Mouse (Mus musculus): ENCODE measurements at regions not wholly inside any gene's neighbourhood (a gene's known extent, or its start where the extent isn't known, plus 50 kb on each side); places are given as distances from the start of the nearest gene placed in this dataset.
"Not testable (repeated sequence)": the region's sequence is repeated elsewhere in the genome, so short reads cannot be mapped to it uniquely, and the experiment has no call there.

DNA sequence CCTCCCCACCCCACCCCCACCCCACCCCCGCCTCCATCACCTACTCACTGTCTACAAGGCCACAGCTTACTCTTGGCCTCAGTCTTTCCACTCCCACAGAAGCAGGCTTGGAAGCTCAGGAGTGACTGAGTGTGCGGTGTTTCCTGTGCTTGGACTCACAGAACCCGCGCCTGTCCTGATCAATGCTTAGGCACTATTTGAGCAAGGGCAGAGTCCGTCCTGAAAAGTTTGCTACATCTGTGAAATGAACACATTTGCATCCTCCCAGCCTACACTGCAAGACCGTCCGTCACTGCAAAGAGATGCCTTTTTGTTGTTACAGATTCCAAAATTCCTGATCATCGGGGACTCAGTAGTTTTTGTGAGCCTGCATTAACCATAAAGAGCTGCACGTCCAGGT lies 63.5 kb upstream of the Fzd7 start:
- H3K4me2 ChIP-seq (replicated peaks) = no peak overlapping the region
- WGBS = 91% methylated on average over 9 of the region's 9 CpGs
- no peaks in the 10 kb centered on the region for H3K27me3 ChIP-seq (ENCODE audit: control insufficient read depth, insufficient read depth, low read length)
- H3K4me3 ChIP-seq (replicated peaks; ENCODE audit: low read length) = no peak overlapping the region
- H3K4me1 ChIP-seq (replicated peaks; ENCODE audit: control insufficient read depth, insufficient read depth, low read length) = 0 out of 2 replicates have a peak, but pooled peaks cover 13% of the 10 kb centered on the region
- ATAC-seq (ENCODE audit: low FRiP score) (no peak), DNase-seq (ENCODE audit: low spot score) (no peak)
- H3K27ac ChIP-seq = no peak overlapping the region
- H3K36me3 ChIP-seq (replicated peaks; ENCODE audit: control insufficient read depth, insufficient read depth) = no peaks in the 10 kb centered on the region
- H3K9me3 ChIP-seq (ENCODE audit: control insufficient read depth, low read length) = no peaks in the 10 kb centered on the region
- no peak overlapping the region for H3K9ac ChIP-seq

DNA sequence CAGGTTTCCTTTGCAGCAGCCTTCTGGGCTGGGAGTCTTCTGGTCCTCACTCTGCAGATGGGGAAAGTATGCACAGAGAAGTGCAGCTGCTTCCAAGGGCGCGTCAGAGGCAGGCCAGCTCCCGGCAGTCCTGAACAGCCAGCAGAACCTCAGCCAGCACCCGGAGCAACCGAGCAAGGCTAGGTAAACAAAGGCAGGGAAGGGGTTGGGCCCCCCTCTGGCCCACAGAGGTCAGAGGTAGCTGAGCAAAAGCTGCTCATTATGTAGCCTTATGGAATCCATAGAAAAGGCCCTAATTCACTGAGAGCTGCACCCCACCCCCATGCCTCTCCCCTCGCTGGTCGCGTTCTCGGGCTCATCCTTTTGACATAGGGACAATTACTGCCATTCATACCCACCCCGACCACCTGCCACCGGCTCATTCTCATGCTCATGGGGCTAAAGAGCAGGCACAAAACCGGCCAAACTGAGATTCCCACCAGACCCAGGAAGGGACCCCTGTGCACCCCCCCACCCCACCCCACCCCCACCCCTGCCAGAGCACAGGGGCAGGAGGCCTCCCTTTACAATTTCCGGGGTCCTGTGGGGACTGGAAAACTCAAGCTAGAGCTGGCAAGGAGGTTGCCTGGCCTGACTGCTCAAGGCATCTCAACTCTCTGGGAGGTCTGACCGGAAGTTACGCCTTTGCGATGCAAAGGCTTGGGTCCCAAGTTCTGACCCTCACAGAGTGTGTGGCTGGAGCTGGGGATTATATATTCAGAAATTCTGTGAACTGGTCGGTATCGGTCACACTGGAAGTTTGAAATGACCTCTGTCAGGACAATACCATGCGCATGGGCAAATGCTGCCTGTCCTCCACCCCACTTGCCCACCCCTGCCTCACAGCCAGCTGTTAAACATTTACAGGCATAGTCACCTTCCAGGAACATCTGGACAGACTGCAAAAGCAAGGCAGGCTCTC lies 59.0 kb upstream of the Fzd7 start:
- ATAC-seq (ENCODE audit: low FRiP score) = peak; percentile 44
- no peak for DNase-seq (ENCODE audit: low spot score)
- Histone ChIP-seq H3K9ac (no peak overlapping the region), H3K4me3 (replicated peaks; ENCODE audit: low read length) (no peak overlapping the region), H3K9me3 (ENCODE audit: control insufficient read depth, low read length) (no peaks in the 10 kb centered on the region), H3K27ac (no peak overlapping the region), H3K4me2 (replicated peaks) (no peak overlapping the region), H3K27me3 (ENCODE audit: control insufficient read depth, insufficient read depth, low read length) (no peaks in the 10 kb centered on the region), H3K4me1 (replicated peaks; ENCODE audit: control insufficient read depth, insufficient read depth, low read length) (0 out of 2 replicates have a peak, but pooled peaks cover 6% of the 10 kb centered on the region), H3K36me3 (replicated peaks; ENCODE audit: control insufficient read depth, insufficient read depth) (no peaks in the 10 kb centered on the region)
- 11% methylated on average over 19 of the region's 19 CpGs for WGBS

DNA sequence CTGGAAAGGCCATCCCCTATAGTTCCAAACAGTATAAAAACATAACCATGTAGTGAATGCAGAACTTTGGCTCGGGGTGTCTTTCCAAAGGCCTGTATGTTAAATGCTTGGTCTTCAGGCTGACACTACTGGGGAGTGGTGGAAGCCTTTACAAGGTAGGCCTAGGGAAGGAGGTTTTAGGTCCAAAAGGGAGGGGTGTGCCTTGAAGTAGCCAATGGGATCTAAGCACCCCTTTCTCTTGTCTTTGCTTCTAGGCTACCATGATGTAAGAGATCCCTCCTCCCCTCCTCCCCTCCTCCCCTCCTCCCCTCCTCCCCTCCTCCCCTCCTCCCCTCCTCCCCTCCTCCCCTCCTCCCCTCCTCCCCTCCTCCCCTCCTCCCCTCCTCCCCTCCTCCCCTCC lies 56.5 kb upstream of the Fzd7 start:
- H3K9me3 ChIP-seq (ENCODE audit: control insufficient read depth, low read length); H3K27ac ChIP-seq; H3K4me1 ChIP-seq (replicated peaks; ENCODE audit: control insufficient read depth, insufficient read depth, low read length); ATAC-seq (ENCODE audit: low FRiP score); H3K27me3 ChIP-seq (ENCODE audit: control insufficient read depth, insufficient read depth, low read length); H3K4me3 ChIP-seq (replicated peaks; ENCODE audit: low read length); H3K9ac ChIP-seq; DNase-seq (ENCODE audit: low spot score); H3K36me3 ChIP-seq (replicated peaks; ENCODE audit: control insufficient read depth, insufficient read depth); H3K4me2 ChIP-seq (replicated peaks): not testable (repeated sequence)
- WGBS = 82% methylated on average over 1 of the region's 1 CpGs

DNA sequence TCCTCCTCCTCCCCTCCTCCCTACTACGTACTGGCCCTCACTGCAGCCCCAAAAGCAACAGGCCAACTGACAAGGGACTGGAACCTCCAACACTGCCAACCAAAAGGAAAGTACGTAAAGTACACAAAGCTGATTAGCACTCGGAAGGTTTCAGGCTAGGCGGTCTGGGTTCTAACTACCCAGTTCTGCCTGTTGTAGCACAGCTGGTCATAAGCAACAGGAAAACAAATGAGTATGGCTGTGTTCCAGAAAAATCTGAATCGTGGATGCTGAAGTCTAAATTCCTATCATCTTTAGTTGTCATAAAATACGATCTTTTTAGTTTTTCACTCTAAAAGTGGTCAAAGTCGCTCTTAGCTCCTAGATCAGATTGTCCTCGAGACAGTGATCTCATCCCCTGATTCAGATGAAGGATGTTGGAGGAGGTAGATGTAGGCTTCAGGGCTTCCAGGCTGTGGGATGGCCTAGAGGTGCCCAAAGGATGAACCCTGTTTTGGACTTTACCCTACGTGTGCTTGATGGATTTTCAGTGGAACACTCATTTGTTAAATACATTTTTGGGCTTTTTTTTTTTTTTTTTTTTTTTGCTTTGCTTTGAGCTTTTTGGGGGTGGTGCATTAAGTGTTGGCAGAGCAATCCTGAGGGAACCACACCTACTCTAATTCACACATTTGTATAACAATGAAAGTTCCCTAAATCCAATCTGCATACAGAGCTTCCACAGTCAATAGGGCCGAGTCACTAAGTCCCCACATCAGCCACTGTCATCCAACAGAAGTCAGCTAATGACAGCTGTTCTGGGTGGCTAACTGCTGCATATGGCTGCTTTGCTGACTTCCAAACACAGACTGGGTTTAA lies 55.6 kb upstream of the Fzd7 start:
- H3K4me2 ChIP-seq (replicated peaks) = no peak overlapping the region
- no peak overlapping the region for H3K9ac ChIP-seq
- H3K36me3 ChIP-seq (replicated peaks; ENCODE audit: control insufficient read depth, insufficient read depth) = no peaks in the 10 kb centered on the region
- DNase-seq (ENCODE audit: low spot score) (no peak), ATAC-seq (ENCODE audit: low FRiP score) (no peak)
- no peaks in the 10 kb centered on the region for H3K27me3 ChIP-seq (ENCODE audit: control insufficient read depth, insufficient read depth, low read length)
- WGBS = 66% methylated on average over 9 of the region's 10 CpGs
- H3K27ac ChIP-seq = no peak overlapping the region
- H3K4me1 ChIP-seq (replicated peaks; ENCODE audit: control insufficient read depth, insufficient read depth, low read length) = 0 out of 2 replicates have a peak, but pooled peaks cover 6% of the 10 kb centered on the region
- H3K9me3 ChIP-seq (ENCODE audit: control insufficient read depth, low read length) = no peaks in the 10 kb centered on the region
- no peak overlapping the region for H3K4me3 ChIP-seq (replicated peaks; ENCODE audit: low read length)

- no peak for ATAC-seq (ENCODE audit: low FRiP score)
Measured at GRCm38 (mm10) chr1:59427204-59427557, 55.0 kb upstream of the Fzd7 start.

GRCm38 (mm10) chr1:59429289-59429688 lies 52.9 kb upstream of the Fzd7 start:
- DNase-seq (ENCODE audit: low spot score) = no peak

More at GRCm38 (mm10) chr1:59427204-59427557, 55.0 kb upstream of the Fzd7 start:
- no peak for DNase-seq (ENCODE audit: low spot score)
- no peak overlapping the region for H3K4me3 ChIP-seq (replicated peaks; ENCODE audit: low read length)
- H3K9ac ChIP-seq = no peak overlapping the region
- 0 out of 2 replicates have a peak, but pooled peaks cover 5% of the 10 kb centered on the region for H3K4me1 ChIP-seq (replicated peaks; ENCODE audit: control insufficient read depth, insufficient read depth, low read length)
- H3K36me3 ChIP-seq (replicated peaks; ENCODE audit: control insufficient read depth, insufficient read depth) = no peaks in the 10 kb centered on the region
- H3K9me3 ChIP-seq (ENCODE audit: control insufficient read depth, low read length) = no peaks in the 10 kb centered on the region
- H3K27me3 ChIP-seq (ENCODE audit: control insufficient read depth, insufficient read depth, low read length) = no peaks in the 10 kb centered on the region
- no peak overlapping the region for H3K27ac ChIP-seq
- H3K4me2 ChIP-seq (replicated peaks) = no peak overlapping the region
- WGBS = 52% methylated on average over 5 of the region's 5 CpGs

GRCm38 (mm10) chr1:59430234-59430633 lies 52.0 kb upstream of the Fzd7 start:
- no peak overlapping the region for H3K4me2 ChIP-seq (replicated peaks)
- H3K27me3 ChIP-seq (ENCODE audit: control insufficient read depth, insufficient read depth, low read length) = no peaks in the 10 kb centered on the region
- 83% methylated on average over 3 of the region's 3 CpGs for WGBS
- H3K9me3 ChIP-seq (ENCODE audit: control insufficient read depth, low read length) = no peaks in the 10 kb centered on the region
- ATAC-seq (ENCODE audit: low FRiP score) (no peak), DNase-seq (ENCODE audit: low spot score) (no peak)
- H3K4me1 ChIP-seq (replicated peaks; ENCODE audit: control insufficient read depth, insufficient read depth, low read length) = no peaks in the 10 kb centered on the region
- no peak overlapping the region for H3K27ac ChIP-seq
- H3K4me3 ChIP-seq (replicated peaks; ENCODE audit: low read length) = no peak overlapping the region
- H3K9ac ChIP-seq = no peak overlapping the region
- H3K36me3 ChIP-seq (replicated peaks; ENCODE audit: control insufficient read depth, insufficient read depth) = no peaks in the 10 kb centered on the region

More at GRCm38 (mm10) chr1:59429289-59429688, 52.9 kb upstream of the Fzd7 start:
- no peak overlapping the region for H3K9ac ChIP-seq
- H3K4me3 ChIP-seq (replicated peaks; ENCODE audit: low read length) = no peak overlapping the region
- H3K4me1 ChIP-seq (replicated peaks; ENCODE audit: control insufficient read depth, insufficient read depth, low read length) = no peaks in the 10 kb centered on the region
- H3K36me3 ChIP-seq (replicated peaks; ENCODE audit: control insufficient read depth, insufficient read depth) = no peaks in the 10 kb centered on the region
- WGBS = 88% methylated on average over 4 of the region's 4 CpGs
- no peaks in the 10 kb centered on the region for H3K27me3 ChIP-seq (ENCODE audit: control insufficient read depth, insufficient read depth, low read length)
- H3K4me2 ChIP-seq (replicated peaks) = no peak overlapping the region
- ATAC-seq (ENCODE audit: low FRiP score) = no peak
- H3K27ac ChIP-seq = no peak overlapping the region
- no peaks in the 10 kb centered on the region for H3K9me3 ChIP-seq (ENCODE audit: control insufficient read depth, low read length)

DNA sequence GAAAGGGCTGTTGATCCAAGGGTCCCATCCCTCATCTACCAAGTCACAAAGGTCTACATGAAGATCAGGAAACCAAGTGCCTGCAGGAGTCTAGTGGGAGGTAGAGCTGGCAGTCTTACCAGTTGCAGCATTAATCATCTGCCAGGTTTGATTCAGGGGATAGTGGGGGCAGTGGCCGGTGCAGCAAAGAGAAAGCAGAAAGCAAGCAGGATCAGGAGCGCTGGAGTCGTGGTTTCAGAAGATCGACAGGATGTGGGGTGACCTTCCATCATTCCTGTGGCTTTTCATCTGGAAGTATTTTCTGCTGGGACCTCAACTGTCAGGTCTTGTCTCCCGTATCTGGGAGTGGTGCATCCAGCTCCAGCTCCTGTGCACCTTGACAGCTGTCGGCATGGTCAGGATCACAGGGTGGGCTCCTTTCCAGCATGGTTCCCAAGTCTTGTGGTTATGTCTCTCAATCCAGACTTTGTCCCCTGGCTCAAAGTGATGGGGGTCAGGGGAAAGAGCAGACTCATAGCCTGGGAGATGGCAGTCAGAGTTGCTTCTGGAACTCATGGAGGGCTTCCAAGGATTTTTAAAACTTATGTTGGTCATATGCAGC lies 51.2 kb upstream of the Fzd7 start:
- 90% methylated on average over 6 of the region's 6 CpGs for WGBS
- Histone ChIP-seq H3K4me1 (replicated peaks; ENCODE audit: control insufficient read depth, insufficient read depth, low read length) (no peaks in the 10 kb centered on the region), H3K9ac (no peak overlapping the region), H3K36me3 (replicated peaks; ENCODE audit: control insufficient read depth, insufficient read depth) (no peaks in the 10 kb centered on the region), H3K9me3 (ENCODE audit: control insufficient read depth, low read length) (no peaks in the 10 kb centered on the region), H3K4me2 (replicated peaks) (no peak overlapping the region), H3K27ac (no peak overlapping the region), H3K4me3 (replicated peaks; ENCODE audit: low read length) (no peak overlapping the region), H3K27me3 (ENCODE audit: control insufficient read depth, insufficient read depth, low read length) (no peaks in the 10 kb centered on the region)
- DNase-seq (ENCODE audit: low spot score) (no peak), ATAC-seq (ENCODE audit: low FRiP score) (no peak)

All from hindbrain, embryonic 14.5 days (tissue).